Mouse (Mus musculus) bone marrow macrophage, adult 2 months (primary cell): ENCODE data around the gene Erich6b.

Experiments
- CTCF ChIP-seq: IDR thresholded peaks from 2 replicates; pipeline ENCODE4 v1.5.1; 2012; ENCODE audit warnings: low read depth, mild to moderate bottlenecking, low read length, moderate library complexity
- POLR2A ChIP-seq: IDR thresholded peaks from 2 replicates; pipeline ENCODE4 v1.6.1; 2012; ENCODE audit warnings: mild to moderate bottlenecking, low read depth, low read length, borderline replicate concordance

DNA sequence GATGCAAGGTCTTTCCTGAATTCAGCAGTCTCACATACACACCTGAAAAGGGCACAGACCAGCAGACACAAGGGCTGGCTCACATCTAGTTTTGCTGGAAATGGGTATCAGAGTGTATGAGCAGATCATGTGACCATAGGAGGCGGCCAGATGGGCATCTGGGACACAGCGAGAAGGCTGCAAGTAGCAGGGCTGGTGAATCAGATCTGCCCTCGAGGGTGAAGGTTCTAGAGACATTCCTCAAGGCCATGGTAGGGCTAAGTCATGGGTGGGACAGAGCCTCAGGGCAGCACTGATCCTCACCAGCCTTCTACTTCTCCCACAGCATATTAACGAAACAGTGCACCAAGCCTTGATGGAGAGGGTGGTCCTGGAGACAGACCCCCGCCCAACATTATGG is 54.0 kb downstream of the Erich6b start:
- no peak for TF ChIP-seq CTCF
- no peak for TF ChIP-seq POLR2A
